In genomic region chr1:82232812-82233211, GRCm38 (mm10) we compare ENCODE assay signal across 13 mouse cellular contexts. TPM values are rescaled to one million over a fixed set of nuclear protein-coding genes. Genes with fewer than 3 reads are reported as not detected.
DNase-seq lines count a peak whose midpoint lies in the region; ATAC-seq and TF ChIP-seq lines count a peak whose summit lies in the region.
"Had no signal": no experiment of that assay in that cellular context is flagged by ENCODE, and none has a peak within 500 bp of the region (broad histone marks: within the 10 kb centered on the region; RNA-seq: fewer than 3 reads in every experiment).

Gene Gm9747, plus strand, starts transcription at chr1:82233112.

- in situ Hi-C loops in Patski (cut with MboI; ENCODE audit: low pct_unique_long_range_greater_than_20kb): no loop called here

- no peak within 1 kb of the TSS for H3K27ac ChIP-seq in heart, embryonic 16.5 days (ENCODE audit: low read length)
- no peak within 1 kb of the TSS for H3K27ac ChIP-seq in forebrain, embryonic 13.5 days
- H3K27ac ChIP-seq in liver, postnatal 0 days (ENCODE audit: low read depth): peak within 1 kb of the TSS; percentile 69

- H3K4me2 ChIP-seq in heart, embryonic 16.5 days (ENCODE audit: low read depth, low read length): no peak within 1 kb of the TSS
- H3K4me2 ChIP-seq in forebrain, embryonic 13.5 days: no peak within 1 kb of the TSS
- H3K4me2 ChIP-seq in liver, postnatal 0 days (ENCODE audit: low read depth, low read length): no peak within 1 kb of the TSS

- H3K4me3 ChIP-seq in heart, embryonic 16.5 days (ENCODE audit: low read length): no peak within 1 kb of the TSS
- no peak within 1 kb of the TSS for H3K4me3 ChIP-seq in forebrain, embryonic 13.5 days
- H3K4me3 ChIP-seq in liver, postnatal 0 days (ENCODE audit: low read depth, low read length): no peak within 1 kb of the TSS

- no peak for TF ChIP-seq EP300 in liver, postnatal 0 days (IDR thresholded peaks at IDR 0.05; ENCODE audit: low read depth)

- H3K4me1 ChIP-seq in heart, embryonic 16.5 days (ENCODE audit: control insufficient read depth, insufficient read depth, low read length): no peaks in the 10 kb centered on the region
- no peaks in the 10 kb centered on the region for H3K4me1 ChIP-seq in forebrain, embryonic 13.5 days
- H3K4me1 ChIP-seq in liver, postnatal 0 days (ENCODE audit: insufficient read depth): peaks cover 11% of the 10 kb centered on the region

- whole genome bisulfite sequencing in heart, embryonic 16.5 days: 95% methylated on average over 3 of the region's 3 CpGs
- 92% methylated on average over 3 of the region's 3 CpGs for WGBS in forebrain, embryonic 13.5 days
- 75% methylated on average over 3 of the region's 3 CpGs for WGBS in liver, postnatal 0 days (ENCODE audit: insufficient replicate concordance)

- POLR2A ChIA-PET in Patski (lab: Charles Lee): no interaction called here

- no peak for DNase-seq in heart, postnatal 4 days
- DNase-seq in Patski (ENCODE audit: low read depth, low spot score): no peak
- DNase-seq in liver, postnatal 0 days: no peak
- no peak for DNase-seq in retina, postnatal 1 day
- no peak for DNase-seq in cerebellum, adult 18-20 months
- DNase-seq in urinary bladder, adult 18-20 months (ENCODE audit: low spot score in 2 of 2): no peak
- DNase-seq: kidney, adult 18-20 months had no signal

- CTCF ChIA-PET in Patski (lab: Charles Lee): interaction anchor here (0.7 kb wide), 1 partner anchor 33 kb away, joined by 3 read pairs; no protein-coding TSS in a partner anchor

- no peaks in the 10 kb centered on the region for H3K27me3 ChIP-seq in heart, embryonic 16.5 days (ENCODE audit: control insufficient read depth, insufficient read depth, low read length)
- no peaks in the 10 kb centered on the region for H3K27me3 ChIP-seq in Patski
- no peaks in the 10 kb centered on the region for H3K27me3 ChIP-seq in forebrain, embryonic 13.5 days
- H3K27me3 ChIP-seq in liver, postnatal 0 days (ENCODE audit: insufficient read depth, low read length): no peaks in the 10 kb centered on the region

- H3K9ac ChIP-seq in heart, embryonic 16.5 days (ENCODE audit: low read length): no peak within 1 kb of the TSS
- no peak within 1 kb of the TSS for H3K9ac ChIP-seq in forebrain, embryonic 13.5 days
- H3K9ac ChIP-seq in liver, postnatal 0 days (replicated peaks): no peak within 1 kb of the TSS

- ATAC-seq in heart, embryonic 16.5 days (replicated peaks; ENCODE audit: extremely low read depth, insufficient read depth, low FRiP score): no peak
- no peak for ATAC-seq in Patski
- no peak for ATAC-seq in forebrain, embryonic 13.5 days
- ATAC-seq in liver, postnatal 0 days: no peak

- TF ChIP-seq CTCF in Patski (IDR thresholded peaks at IDR 0.05): no peak
- no peak for TF ChIP-seq CTCF in liver, postnatal 0 days (IDR thresholded peaks at IDR 0.05; ENCODE audit: low read depth)

- peaks cover 14% of the 10 kb centered on the region; the same call in 1 of the 2 replicates for H3K36me3 ChIP-seq in heart, embryonic 16.5 days (ENCODE audit: control insufficient read depth, insufficient read depth)
- H3K36me3 ChIP-seq in forebrain, embryonic 13.5 days (ENCODE audit: poor library complexity, severe bottlenecking): peaks cover 27% of the 10 kb centered on the region
- no peaks in the 10 kb centered on the region for H3K36me3 ChIP-seq in liver, postnatal 0 days (replicated peaks; ENCODE audit: insufficient read depth, low read length)

- no peaks in the 10 kb centered on the region for H3K9me3 ChIP-seq in heart, embryonic 16.5 days (replicated peaks; ENCODE audit: control insufficient read depth, low read length)
- no peaks in the 10 kb centered on the region for H3K9me3 ChIP-seq in forebrain, embryonic 13.5 days (replicated peaks)
- no peaks in the 10 kb centered on the region for H3K9me3 ChIP-seq in liver, postnatal 0 days (ENCODE audit: low read length)

RNA-seq across cellular contexts. Expression of gene Gm9747, which starts in this region (rescaled TPM):
- polyA plus RNA-seq in heart, embryonic 16.5 days (2015; fragmentation: Nextera tagmentation; extraction: Ambion mirVana): 31.6 and 33.8 TPM in 2 replicates
- not detected for total RNA-seq in heart, postnatal 4 days (2021)
- polyA plus RNA-seq in Patski (2021): 12.1 TPM
- polyA plus RNA-seq in forebrain, embryonic 13.5 days (2015; fragmentation: Nextera tagmentation; extraction: Ambion mirVana): 25.9 and 31.3 TPM in 2 replicates
- 3.4 and 3.9 TPM in 2 replicates for polyA plus RNA-seq in liver, postnatal 0 days (2015; fragmentation: Nextera tagmentation; extraction: Ambion mirVana)
- total RNA-seq: common myeloid progenitor, adult 5-6 weeks; left cerebral cortex, postnatal 10 days; megakaryocyte-erythroid progenitor cell, adult 5-6 weeks had no signal
- polyA plus RNA-seq: testis, adult 2 months had no signal
